Mouse (Mus musculus) heart, adult 2 months (tissue): ENCODE results near the gene Nxpe4. TPM values are rescaled to one million over a fixed set of nuclear protein-coding genes. Genes with fewer than 3 reads are reported as not detected.

Experiments
- DNase-seq, 2 experiments: peaks; one replicate each; pipeline ENCODE4 v3.0.0; 2021
- H3K27ac ChIP-seq: fragments of 200-600 bp; 2 replicates; pipeline ENCODE4 v1.8.1; 2022
- H3K27me3 ChIP-seq: fragments of 200-500 bp; 2 replicates; pipeline ENCODE4 v1.6.1; 2012; ENCODE audit warnings: mild to moderate bottlenecking, low read length, inconsistent platforms, mixed read lengths; ENCODE audit not compliant: control insufficient read depth, insufficient read depth
- H3K36me3 ChIP-seq: fragments of 200-500 bp; 2 replicates; pipeline ENCODE4 v1.6.1; 2012; ENCODE audit warnings: low read length, inconsistent platforms; ENCODE audit not compliant: control insufficient read depth, insufficient read depth
- H3K4me1 ChIP-seq: fragments of 200-500 bp; 2 replicates; pipeline ENCODE4 v1.6.1; 2011; ENCODE audit warnings: low read length; ENCODE audit not compliant: control insufficient read depth, insufficient read depth
- H3K4me3 ChIP-seq: fragments of 200-600 bp; 2 replicates; pipeline ENCODE4 v1.8.1; 2022
- H3K79me2 ChIP-seq: fragments of 200-500 bp; replicated peaks from 2 replicates; pipeline ENCODE4 v1.6.1; 2012; ENCODE audit warnings: mild to moderate bottlenecking, inconsistent platforms, low read length, moderate library complexity, mixed read lengths; ENCODE audit not compliant: control insufficient read depth, insufficient read depth
- H3K9ac ChIP-seq: fragments of 200-500 bp; 2 replicates; pipeline ENCODE4 v1.6.1; 2012; ENCODE audit warnings: low read depth, mild to moderate bottlenecking, control low read depth, inconsistent platforms, low read length, mixed read lengths
- CTCF ChIP-seq: fragments of 200-600 bp; IDR thresholded peaks from 2 replicates; pipeline ENCODE4 v1.8.1; 2022; ENCODE audit warnings: antibody characterized with exemption, mild to moderate bottlenecking, moderate library complexity
- EP300 ChIP-seq: fragments of 200-500 bp; IDR thresholded peaks from 2 replicates; pipeline ENCODE4 v1.6.1; 2011; ENCODE audit warnings: low read depth, low read length, control low read depth; ENCODE audit not compliant: insufficient read depth
- POLR2A ChIP-seq: fragments of 200-500 bp; IDR thresholded peaks from 2 replicates; pipeline ENCODE4 v1.6.1; 2011; ENCODE audit warnings: mild to moderate bottlenecking, low read depth, low read length, control low read depth; ENCODE audit not compliant: insufficient read depth
- WGBS: fragments of 180-500 bp; shearing (Covaris S2); methylation state at CpG from one replicate; pipeline ENCODE4 v1.1.7; 2018; 5-methylcytosine and 5-hydroxymethylcytosine counted together
- intact Hi-C: fragments of 180-260 bp; cut with DNase I; formaldehyde crosslinking; loops from one replicate; pipeline ENCODE4 v1.15.1; 2025
- polyA plus RNA-seq: library from polyadenylated mRNA; depleted of rRNA; stranded (reverse); fragments of >200 nt; gene quantifications from 2 replicates; pipeline ENCODE4 v1.2.3, GENCODE M21; 2012
- total RNA-seq, 2 experiments: library from RNA; stranded (reverse); gene quantifications; 2 replicates each; pipeline ENCODE4 v1.2.3; 2021

Gene Nxpe4
- total and polyA plus RNA-seq, 3 experiments = 2.9 to 7.8 (median 6.5) TPM

GRCm38 (mm10) chr9:48242756-48243155, 80.9 kb downstream of the Nxpe4 start:
- no peak overlapping the region for H3K27ac ChIP-seq
- H3K79me2 ChIP-seq = no peaks in the 10 kb centered on the region
- DNase-seq = no peak
- no peaks in the 10 kb centered on the region for H3K4me1 ChIP-seq
- no peaks in the 10 kb centered on the region for H3K36me3 ChIP-seq
- no peak overlapping the region for H3K4me3 ChIP-seq
- no peaks in the 10 kb centered on the region for H3K27me3 ChIP-seq
- H3K9ac ChIP-seq = no peak overlapping the region
- intact Hi-C loops = no loop called here
- WGBS = 99% methylated on average over 2 of the region's 2 CpGs
- TF ChIP-seq CTCF (no peak), POLR2A (no peak), EP300 (no peak)

GRCm38 (mm10) chr9:48244175-48244574, 82.4 kb downstream of the Nxpe4 start:
- no peak for DNase-seq
- WGBS = 85% methylated on average over 3 of the region's 3 CpGs
- no peak for TF ChIP-seq CTCF
- TF ChIP-seq EP300 = no peak
- TF ChIP-seq POLR2A = no peak
- no peaks in the 10 kb centered on the region for H3K79me2 ChIP-seq
- H3K36me3 ChIP-seq = no peaks in the 10 kb centered on the region
- H3K4me3 ChIP-seq = no peak overlapping the region
- H3K27me3 ChIP-seq = no peaks in the 10 kb centered on the region
- no peaks in the 10 kb centered on the region for H3K4me1 ChIP-seq
- no peak overlapping the region for H3K9ac ChIP-seq
- intact Hi-C loops = no loop called here
- H3K27ac ChIP-seq = no peak overlapping the region

GRCm38 (mm10) chr9:48245525-48245924, 83.7 kb downstream of the Nxpe4 start:
- H3K4me1 ChIP-seq = no peaks in the 10 kb centered on the region
- no peak overlapping the region for H3K27ac ChIP-seq
- no peaks in the 10 kb centered on the region for H3K79me2 ChIP-seq
- no peaks in the 10 kb centered on the region for H3K36me3 ChIP-seq
- no peak for TF ChIP-seq EP300
- no peak for TF ChIP-seq CTCF
- H3K27me3 ChIP-seq = no peaks in the 10 kb centered on the region
- no peak overlapping the region for H3K4me3 ChIP-seq
- no peak for DNase-seq
- intact Hi-C loops = no loop called here
- no peak overlapping the region for H3K9ac ChIP-seq
- WGBS = 69% methylated on average over 1 of the region's 1 CpGs

- no peak for DNase-seq
- TF ChIP-seq POLR2A (no peak), CTCF (no peak), EP300 (no peak)
- no peak overlapping the region for H3K27ac ChIP-seq
- no peaks in the 10 kb centered on the region for H3K36me3 ChIP-seq
- no peaks in the 10 kb centered on the region for H3K4me1 ChIP-seq
- WGBS = 66% methylated on average over 5 of the region's 5 CpGs
- H3K9ac ChIP-seq = no peak overlapping the region
- intact Hi-C loops = no loop called here
- no peaks in the 10 kb centered on the region for H3K27me3 ChIP-seq
- no peaks in the 10 kb centered on the region for H3K79me2 ChIP-seq
- no peak overlapping the region for H3K4me3 ChIP-seq
Measured at GRCm38 (mm10) chr9:48247276-48247675, 85.5 kb downstream of the Nxpe4 start.

GRCm38 (mm10) chr9:48252236-48252635, 90.4 kb downstream of the Nxpe4 start:
- DNase-seq = no peak
- H3K9ac ChIP-seq = no peak overlapping the region
- H3K79me2 ChIP-seq = no peaks in the 10 kb centered on the region
- 11% methylated on average over 8 of the region's 8 CpGs for WGBS
- TF ChIP-seq EP300 (no peak), CTCF (no peak), POLR2A (no peak)
- no peaks in the 10 kb centered on the region for H3K27me3 ChIP-seq
- intact Hi-C loops = no loop called here
- no peaks in the 10 kb centered on the region for H3K4me1 ChIP-seq
- H3K36me3 ChIP-seq = no peaks in the 10 kb centered on the region
- H3K4me3 ChIP-seq = no peak overlapping the region
- no peak overlapping the region for H3K27ac ChIP-seq

- Histone ChIP-seq H3K4me3 (no peak overlapping the region), H3K27ac (no peak overlapping the region), H3K9ac (no peak overlapping the region), H3K27me3 (no peaks in the 10 kb centered on the region), H3K4me1 (no peaks in the 10 kb centered on the region), H3K79me2 (no peaks in the 10 kb centered on the region), H3K36me3 (no peaks in the 10 kb centered on the region)
- intact Hi-C loops = loop anchor here (5.0 kb wide), 1 partner anchor 1520 kb away; no protein-coding TSS in a partner anchor
- TF ChIP-seq POLR2A = no peak
- TF ChIP-seq EP300 = no peak
- no peak for DNase-seq
- WGBS = 48% methylated on average over 9 of the region's 9 CpGs
Measured at GRCm38 (mm10) chr9:48257001-48257400, 95.2 kb downstream of the Nxpe4 start.
